Mouse (Mus musculus) liver, embryonic 14.5 days (tissue): Measurements from ENCODE around the gene Tufm. TPM values are rescaled to one million over a fixed set of nuclear protein-coding genes. Genes with fewer than 3 reads are reported as not detected.
A peak's percentile ranks its signal among the peaks of the same experiment; 100 is the strongest.

Experiments used
- ATAC-seq: fragments of 200-750 bp; cut with Nextera tagmentation; 2 replicates; pipeline ENCODE4 v1.8.0; 2017; ENCODE audit warnings: moderate number of reproducible peaks, mild to moderate bottlenecking, moderate library complexity; ENCODE audit not compliant: insufficient read depth
- DNase-seq, 3 experiments: peaks; one replicate each; pipeline ENCODE4 v3.0.0-alpha.2; 2012 to 2013; ENCODE audit warnings: low read depth in 3 of 3, low spot score in 3 of 3
- H3K27ac ChIP-seq: fragments of 300-500 bp; sonication (generic); 2 replicates; pipeline ENCODE4 v1.5.1; 2014; ENCODE audit warnings: moderate library complexity, mild to moderate bottlenecking, control low read depth, inconsistent platforms
- H3K27me3 ChIP-seq: fragments of 300-500 bp; sonication (generic); 2 replicates; pipeline ENCODE4 v1.6.1; 2014; ENCODE audit warnings: mild to moderate bottlenecking, low read length, moderate library complexity; ENCODE audit not compliant: control insufficient read depth, insufficient read depth
- H3K36me3 ChIP-seq: fragments of 300-500 bp; sonication (generic); replicated peaks from 2 replicates; pipeline ENCODE4 v1.6.1; 2014; ENCODE audit warnings: low read depth; ENCODE audit not compliant: control insufficient read depth, insufficient read depth
- H3K4me1 ChIP-seq, 2 experiments: fragments of 200-500 bp in 1 of 2; fragments of 300-500 bp in 1 of 2; sonication (generic) in 1 of 2; replicated peaks; 2 replicates each; pipeline ENCODE4 v1.6.1; 2012 to 2014; ENCODE audit warnings: antibody characterized with exemption in 1 of 2, inconsistent platforms in 1 of 2, low read length in 1 of 2; ENCODE audit not compliant: control insufficient read depth in 2 of 2, insufficient read depth in 2 of 2
- H3K4me2 ChIP-seq: fragments of 300-500 bp; sonication (generic); 2 replicates; pipeline ENCODE4 v1.6.1; 2014; ENCODE audit warnings: low read depth, mild to moderate bottlenecking, control low read depth, moderate library complexity
- H3K4me3 ChIP-seq, 2 experiments: fragments of 200-500 bp in 1 of 2; fragments of 300-500 bp in 1 of 2; sonication (generic) in 1 of 2; 2 replicates each; pipeline ENCODE4 v1.5.1; 2012 to 2014; ENCODE audit warnings: low read depth in 2 of 2, low read length in 2 of 2, mild to moderate bottlenecking in 2 of 2, control low read depth in 1 of 2, inconsistent platforms in 1 of 2, moderate library complexity in 1 of 2; ENCODE audit not compliant: insufficient read depth in 1 of 2
- H3K9ac ChIP-seq: fragments of 300-500 bp; sonication (generic); replicated peaks from 2 replicates; pipeline ENCODE4 v1.6.1; 2014; ENCODE audit warnings: mild to moderate bottlenecking, control low read depth, moderate library complexity
- H3K9me3 ChIP-seq: fragments of 300-500 bp; sonication (generic); 2 replicates; pipeline ENCODE4 v1.6.1; 2016; ENCODE audit warnings: low read length, mixed read lengths; ENCODE audit not compliant: control insufficient read depth
- CTCF ChIP-seq: IDR thresholded peaks from 2 replicates; pipeline ENCODE4 v1.5.1; 2016; ENCODE audit warnings: antibody characterized with exemption, low read depth, control low read depth
- EP300 ChIP-seq: IDR thresholded peaks from 2 replicates; pipeline ENCODE4 v1.6.1; 2016; ENCODE audit warnings: antibody characterized with exemption, low read depth
- WGBS: fragments of 180-500 bp; shearing (Covaris S2); extraction: QIAGEN DNeasy Blood & Tissue Kit; methylation state at CpG from one replicate; pipeline ENCODE4 v1.1.7; 2014; ENCODE audit not compliant: insufficient replicate concordance; 5-methylcytosine and 5-hydroxymethylcytosine counted together
- polyA plus RNA-seq, 2 experiments: library from polyadenylated mRNA; depleted of rRNA in 1 of 2; stranded (reverse) in 1 of 2; unstranded in 1 of 2; fragments of >200 nt; fragmentation: Nextera tagmentation in 1 of 2; extraction: Ambion mirVana in 1 of 2; gene quantifications; 2 replicates each; pipeline versions ENCODE4 v1.2.1 to v1.2.3; 2012 to 2014

The Tufm gene
- polyA plus RNA-seq, 2 experiments, result 67.8 to 73.2 TPM

- no peak overlapping the region for H3K4me2 ChIP-seq
- DNase-seq (no peak), ATAC-seq (no peak)
- no peak overlapping the region for H3K27ac ChIP-seq
- H3K9ac ChIP-seq, result no peak overlapping the region
- H3K4me3 ChIP-seq, result no peak overlapping the region
- no peak for TF ChIP-seq CTCF
- TF ChIP-seq EP300, result no peak
- WGBS, result 79% methylated on average over 5 of the region's 5 CpGs
- H3K9me3 ChIP-seq, result no peaks in the 10 kb centered on the region
- H3K27me3 ChIP-seq, result no peaks in the 10 kb centered on the region
- no peaks in the 10 kb centered on the region for H3K4me1 ChIP-seq
- no peaks in the 10 kb centered on the region for H3K36me3 ChIP-seq
Measured at GRCm38 (mm10) chr7:126518261-126518941, 31.2 kb downstream of the Tufm start.

- no peak overlapping the region for H3K27ac ChIP-seq
- ATAC-seq, result no peak
- no peaks in the 10 kb centered on the region for H3K4me1 ChIP-seq
- no peak overlapping the region for H3K4me3 ChIP-seq
- H3K27me3 ChIP-seq, result no peaks in the 10 kb centered on the region
- no peak overlapping the region for H3K4me2 ChIP-seq
- H3K36me3 ChIP-seq, result no peaks in the 10 kb centered on the region
- DNase-seq, result no peak
- H3K9ac ChIP-seq, result no peak overlapping the region
- 66% methylated on average over 2 of the region's 2 CpGs for WGBS
- no peaks in the 10 kb centered on the region for H3K9me3 ChIP-seq
- no peak for TF ChIP-seq CTCF
- TF ChIP-seq EP300, result no peak
Measured at GRCm38 (mm10) chr7:126519513-126519912, 32.4 kb downstream of the Tufm start.

GRCm38 (mm10) chr7:126523316-126523715 is 36.2 kb downstream of the Tufm start:
- Histone ChIP-seq H3K4me3 (no peak overlapping the region), H3K4me2 (no peak overlapping the region), H3K9me3 (no peaks in the 10 kb centered on the region), H3K36me3 (no peaks in the 10 kb centered on the region), H3K9ac (no peak overlapping the region), H3K27ac (no peak overlapping the region), H3K27me3 (no peaks in the 10 kb centered on the region), H3K4me1 (no peaks in the 10 kb centered on the region)
- TF ChIP-seq CTCF (no peak), EP300 (no peak)
- no peak for ATAC-seq
- WGBS, result 59% methylated on average over 3 of the region's 3 CpGs
- no peak for DNase-seq

- no peaks in the 10 kb centered on the region for H3K27me3 ChIP-seq
- no peak overlapping the region for H3K27ac ChIP-seq
- no peak overlapping the region for H3K9ac ChIP-seq
- no peaks in the 10 kb centered on the region for H3K36me3 ChIP-seq
- WGBS, result 11% methylated on average over 1 of the region's 1 CpGs
- H3K4me1 ChIP-seq, result no peaks in the 10 kb centered on the region
- H3K4me2 ChIP-seq, result no peak overlapping the region
- DNase-seq (peak in 2 of 3 experiments; percentile 23 to 24), ATAC-seq (no peak)
- H3K4me3 ChIP-seq, result no peak overlapping the region
- H3K9me3 ChIP-seq, result no peaks in the 10 kb centered on the region
- TF ChIP-seq EP300 (no peak), CTCF (peak; percentile 59; the same call in 1 of the 2 replicates)
Measured at GRCm38 (mm10) chr7:126528166-126528577, 41.0 kb downstream of the Tufm start.

- Histone ChIP-seq H3K27me3 (peaks cover 17% of the 10 kb centered on the region), H3K4me3 (no peak overlapping the region), H3K9ac (no peak overlapping the region), H3K27ac (no peak overlapping the region), H3K4me2 (no peak overlapping the region), H3K9me3 (no peaks in the 10 kb centered on the region), H3K4me1 (no peaks in the 10 kb centered on the region), H3K36me3 (no peaks in the 10 kb centered on the region)
- TF ChIP-seq CTCF (no peak), EP300 (no peak)
- ATAC-seq, result no peak
- 70% methylated on average over 1 of the region's 1 CpGs for WGBS
- DNase-seq, result no peak
Measured at GRCm38 (mm10) chr7:126533434-126533833, 46.3 kb downstream of the Tufm start.
